Mouse (Mus musculus): ENCODE data around the gene Eqtn. TPM values are rescaled to one million over a fixed set of nuclear protein-coding genes. Genes with fewer than 3 reads are reported as not detected.

The Eqtn gene
- polyA plus RNA-seq (2015; fragmentation: Nextera tagmentation; extraction: Ambion mirVana), result 0.15 TPM in 1 of 2 replicates, not detected in the other

DNA sequence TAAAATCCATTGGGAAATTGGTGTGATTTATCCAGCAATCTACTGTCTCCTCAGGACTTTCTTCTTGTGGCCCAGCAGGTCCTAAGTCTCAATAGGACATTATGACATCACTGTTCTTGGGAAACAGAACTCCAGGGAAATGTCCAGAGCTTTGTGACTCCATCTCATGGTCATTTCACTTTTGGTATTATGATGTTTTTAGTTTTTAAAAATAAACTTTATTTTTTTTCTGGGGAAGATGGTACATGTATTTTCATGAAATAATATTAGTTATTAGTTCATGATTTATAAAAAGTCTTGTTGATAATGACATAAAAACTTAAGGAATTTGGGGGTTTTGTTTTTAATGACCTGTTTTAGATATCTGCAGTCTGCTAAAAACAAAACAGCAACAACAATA, at the start of gene Eqtn:
Gene Eqtn, minus strand, starts transcription at position 101 of the 400 bp plus-strand sequence.

Other genes starting within 250 kb of the Eqtn start
- gene Tek, start 189.6 kb downstream of the Eqtn start, polyA plus RNA-seq (2015; fragmentation: Nextera tagmentation; extraction: Ambion mirVana), result 6.3 and 7.9 TPM in 2 replicates
- gene Mysm1, start 50.3 kb upstream of the Eqtn start, polyA plus RNA-seq (2015; fragmentation: Nextera tagmentation; extraction: Ambion mirVana), result 12.9 and 13.5 TPM in 2 replicates
- gene Jun, start 123.4 kb upstream of the Eqtn start, polyA plus RNA-seq (2015; fragmentation: Nextera tagmentation; extraction: Ambion mirVana), result 47.9 and 52.6 TPM in 2 replicates